Mouse (Mus musculus): ENCODE results near the gene Pld4.

The Pld4 gene

DNA sequence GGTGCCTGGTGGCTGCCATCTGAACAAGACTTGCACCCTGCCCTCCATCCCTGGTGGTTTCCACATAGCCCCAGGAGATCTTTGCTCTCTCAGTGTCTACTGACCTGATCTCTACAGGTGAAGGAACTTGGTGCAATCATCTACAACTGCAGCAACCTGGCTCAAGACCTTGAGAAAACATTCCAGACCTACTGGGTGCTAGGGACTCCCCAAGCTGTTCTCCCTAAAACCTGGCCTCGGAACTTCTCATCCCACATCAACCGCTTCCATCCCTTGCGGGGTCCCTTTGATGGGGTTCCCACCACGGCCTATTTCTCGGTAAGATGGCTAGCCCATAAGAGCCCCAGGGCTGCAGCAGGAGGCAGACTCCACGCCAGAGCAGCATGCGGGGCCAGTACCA lies 6.1 kb downstream of the Pld4 start:
- Histone ChIP-seq H3K9me3 (ENCODE audit: low read length) (no peaks in the 10 kb centered on the region), H3K4me1 (replicated peaks; ENCODE audit: low read depth, low read length) (0 out of 2 replicates have a peak, but pooled peaks cover 2% of the 10 kb centered on the region), H3K27me3 (ENCODE audit: insufficient read depth, low read length) (peaks cover 9% of the 10 kb centered on the region; the same call in 1 of the 2 replicates), H3K4me3 (replicated peaks; ENCODE audit: low read length) (no peak overlapping the region), H3K36me3 (ENCODE audit: insufficient read depth, low read length) (no peaks in the 10 kb centered on the region)
- TF ChIP-seq POU5F1 (IDR thresholded peaks at IDR 0.05; ENCODE audit: borderline replicate concordance, low read length) (no peak), CTCF (conservative IDR thresholded peaks at IDR 0.05; ENCODE audit: low read length) (no peak), NANOG (IDR thresholded peaks at IDR 0.05; ENCODE audit: borderline replicate concordance, low read length) (no peak)

DNA sequence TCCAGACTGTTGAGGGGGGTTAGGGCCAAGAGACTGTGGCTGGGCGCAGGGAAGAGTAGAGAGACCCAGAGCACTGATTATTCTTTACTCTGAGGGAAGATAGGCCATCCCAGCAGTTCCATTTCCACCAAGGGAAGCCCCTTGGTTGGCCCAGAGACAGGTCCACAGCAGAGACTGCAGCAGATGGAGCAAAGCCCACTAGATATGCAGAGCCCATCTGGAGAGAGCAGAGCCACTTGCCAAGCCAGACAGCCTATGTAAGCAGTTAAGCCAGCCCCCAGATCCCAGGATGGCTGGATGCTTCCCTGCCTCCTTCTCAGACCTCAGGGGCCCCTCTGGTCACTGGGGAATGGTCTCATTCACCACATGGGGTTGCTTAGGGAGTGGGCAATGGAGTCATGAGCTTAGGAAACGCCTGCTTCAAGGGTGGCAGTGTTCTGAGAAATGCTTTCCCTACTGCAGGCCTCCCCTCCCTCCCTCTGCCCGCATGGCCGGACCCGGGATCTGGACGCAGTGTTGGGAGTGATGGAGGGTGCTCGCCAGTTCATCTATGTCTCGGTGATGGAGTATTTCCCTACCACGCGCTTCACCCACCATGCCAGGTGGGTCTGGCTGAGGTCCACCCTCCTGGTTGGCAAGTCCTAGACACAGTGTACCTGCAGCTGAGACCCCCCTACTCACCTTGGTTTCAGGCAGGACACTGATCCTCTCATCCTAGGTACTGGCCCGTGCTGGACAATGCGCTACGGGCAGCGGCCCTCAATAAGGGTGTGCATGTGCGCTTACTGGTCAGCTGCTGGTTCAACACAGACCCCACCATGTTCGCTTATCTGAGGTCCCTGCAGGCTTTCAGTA lies 6.8 kb downstream of the Pld4 start:
- TF ChIP-seq NANOG (IDR thresholded peaks at IDR 0.05; ENCODE audit: borderline replicate concordance, low read length) (no peak), POU5F1 (IDR thresholded peaks at IDR 0.05; ENCODE audit: borderline replicate concordance, low read length) (no peak), CTCF (conservative IDR thresholded peaks at IDR 0.05; ENCODE audit: low read length) (no peak)
- Histone ChIP-seq H3K36me3 (ENCODE audit: insufficient read depth, low read length) (no peaks in the 10 kb centered on the region), H3K27me3 (ENCODE audit: insufficient read depth, low read length) (peaks cover 9% of the 10 kb centered on the region; the same call in 1 of the 2 replicates), H3K4me1 (replicated peaks; ENCODE audit: low read depth, low read length) (peaks cover 8% of the 10 kb centered on the region), H3K4me3 (replicated peaks; ENCODE audit: low read length) (no peak overlapping the region), H3K9me3 (ENCODE audit: low read length) (no peaks in the 10 kb centered on the region)

DNA sequence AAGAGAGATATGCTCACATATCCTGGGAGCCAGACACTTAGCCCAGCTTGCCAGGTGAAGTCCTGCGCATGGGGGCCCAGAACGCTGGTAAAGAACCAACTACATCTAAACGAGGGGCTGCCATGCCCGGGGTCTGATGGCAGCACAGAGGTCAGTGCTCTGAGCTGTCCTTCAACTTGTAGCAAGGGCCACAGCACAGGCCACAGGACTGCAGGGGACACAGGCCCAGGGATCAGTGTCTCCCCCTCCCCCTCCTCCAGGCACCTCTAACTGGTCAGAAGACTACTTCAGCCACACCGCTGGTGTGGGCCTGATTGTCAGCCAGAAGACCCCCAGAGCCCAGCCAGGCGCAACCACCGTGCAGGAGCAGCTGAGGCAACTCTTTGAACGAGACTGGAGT lies 7.7 kb downstream of the Pld4 start:
- no peak for TF ChIP-seq CTCF (conservative IDR thresholded peaks at IDR 0.05; ENCODE audit: low read length)
- TF ChIP-seq NANOG (IDR thresholded peaks at IDR 0.05; ENCODE audit: borderline replicate concordance, low read length): no peak
- TF ChIP-seq POU5F1 (IDR thresholded peaks at IDR 0.05; ENCODE audit: borderline replicate concordance, low read length): no peak
- Histone ChIP-seq H3K36me3 (ENCODE audit: insufficient read depth, low read length) (no peaks in the 10 kb centered on the region), H3K27me3 (ENCODE audit: insufficient read depth, low read length) (peaks cover 9% of the 10 kb centered on the region; the same call in 1 of the 2 replicates), H3K4me1 (replicated peaks; ENCODE audit: low read depth, low read length) (peaks cover 15% of the 10 kb centered on the region), H3K4me3 (replicated peaks; ENCODE audit: low read length) (no peak overlapping the region), H3K9me3 (ENCODE audit: low read length) (no peaks in the 10 kb centered on the region)

DNA sequence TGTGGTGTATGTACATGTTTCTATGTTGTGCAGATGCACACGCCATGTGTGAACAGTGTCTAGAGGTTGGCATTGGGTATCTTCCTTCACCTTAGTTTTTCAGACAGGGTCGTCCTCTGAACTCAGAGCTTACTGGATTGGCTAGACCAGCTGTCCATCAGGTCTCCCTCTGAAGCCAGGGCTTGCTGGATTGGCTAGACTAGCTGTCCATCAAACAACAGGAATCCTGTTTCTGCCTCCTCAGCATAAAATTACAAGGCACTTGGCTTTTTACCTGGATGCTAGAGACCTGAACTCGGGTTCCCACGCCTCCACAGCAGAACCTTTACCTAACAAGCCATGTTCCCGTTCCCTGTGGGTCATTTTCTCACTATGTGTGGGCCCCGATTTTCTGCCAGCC lies 8.6 kb downstream of the Pld4 start:
- Histone ChIP-seq H3K4me3 (replicated peaks; ENCODE audit: low read length) (no peak overlapping the region), H3K9me3 (ENCODE audit: low read length) (no peaks in the 10 kb centered on the region), H3K4me1 (replicated peaks; ENCODE audit: low read depth, low read length) (peaks cover 23% of the 10 kb centered on the region), H3K27me3 (ENCODE audit: insufficient read depth, low read length) (0 out of 2 replicates have a peak, but pooled peaks cover 8% of the 10 kb centered on the region), H3K36me3 (ENCODE audit: insufficient read depth, low read length) (no peaks in the 10 kb centered on the region)
- TF ChIP-seq NANOG (IDR thresholded peaks at IDR 0.05; ENCODE audit: borderline replicate concordance, low read length): no peak
- TF ChIP-seq CTCF (conservative IDR thresholded peaks at IDR 0.05; ENCODE audit: low read length): no peak
- no peak for TF ChIP-seq POU5F1 (IDR thresholded peaks at IDR 0.05; ENCODE audit: borderline replicate concordance, low read length)

DNA sequence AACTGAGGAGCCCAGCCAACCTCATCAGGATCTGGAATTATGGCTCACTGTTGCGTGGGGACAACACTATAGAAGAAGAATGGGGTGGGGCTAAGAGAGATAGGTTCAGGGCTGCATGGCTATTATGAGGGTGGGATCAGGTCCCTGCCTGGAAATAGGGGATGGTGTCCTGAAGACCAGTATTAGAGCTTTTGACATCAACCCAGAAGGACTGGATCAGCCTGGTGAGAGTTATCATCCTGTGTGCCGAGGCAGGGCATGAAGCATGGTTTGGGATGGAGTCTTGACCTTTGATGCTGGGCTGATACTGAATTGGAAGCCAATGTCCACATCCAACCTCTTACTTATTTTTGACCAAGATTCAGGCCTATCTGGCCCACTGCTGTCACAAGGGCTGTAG lies 9.3 kb downstream of the Pld4 start:
- no peak for TF ChIP-seq POU5F1 (IDR thresholded peaks at IDR 0.05; ENCODE audit: borderline replicate concordance, low read length)
- no peak for TF ChIP-seq NANOG (IDR thresholded peaks at IDR 0.05; ENCODE audit: borderline replicate concordance, low read length)
- TF ChIP-seq CTCF (conservative IDR thresholded peaks at IDR 0.05; ENCODE audit: low read length): no peak
- H3K4me1 ChIP-seq (replicated peaks; ENCODE audit: low read depth, low read length): peaks cover 24% of the 10 kb centered on the region
- H3K27me3 ChIP-seq (ENCODE audit: insufficient read depth, low read length): 0 out of 2 replicates have a peak, but pooled peaks cover 12% of the 10 kb centered on the region
- H3K36me3 ChIP-seq (ENCODE audit: insufficient read depth, low read length): no peaks in the 10 kb centered on the region
- H3K9me3 ChIP-seq (ENCODE audit: low read length): no peaks in the 10 kb centered on the region
- H3K4me3 ChIP-seq (replicated peaks; ENCODE audit: low read length): no peak overlapping the region

DNA sequence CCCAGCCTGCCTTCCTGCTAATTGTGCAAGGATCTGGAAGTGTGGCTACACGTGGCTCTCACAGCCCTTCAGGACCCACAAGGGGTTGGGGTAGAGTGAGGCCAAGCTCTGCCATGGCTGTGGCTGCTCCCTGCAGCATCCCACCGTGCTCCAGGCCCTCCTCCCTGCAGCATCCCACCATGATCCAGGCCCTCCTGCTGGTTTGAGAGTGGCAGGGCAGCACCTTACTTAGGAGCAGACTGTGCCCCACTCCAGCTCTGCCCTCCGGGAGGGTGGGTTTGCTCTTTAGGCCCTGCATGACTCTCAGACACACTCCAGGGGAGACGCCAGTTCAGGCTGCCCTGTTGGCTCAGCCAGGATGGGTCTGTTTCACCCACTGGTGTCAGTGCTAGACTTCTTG lies 9.9 kb downstream of the Pld4 start:
- Histone ChIP-seq H3K9me3 (ENCODE audit: low read length) (no peaks in the 10 kb centered on the region), H3K4me1 (replicated peaks; ENCODE audit: low read depth, low read length) (peaks cover 24% of the 10 kb centered on the region), H3K4me3 (replicated peaks; ENCODE audit: low read length) (no peak overlapping the region), H3K36me3 (ENCODE audit: insufficient read depth, low read length) (no peaks in the 10 kb centered on the region), H3K27me3 (ENCODE audit: insufficient read depth, low read length) (0 out of 2 replicates have a peak, but pooled peaks cover 12% of the 10 kb centered on the region)
- TF ChIP-seq CTCF (conservative IDR thresholded peaks at IDR 0.05; ENCODE audit: low read length) (no peak), NANOG (IDR thresholded peaks at IDR 0.05; ENCODE audit: borderline replicate concordance, low read length) (no peak), POU5F1 (IDR thresholded peaks at IDR 0.05; ENCODE audit: borderline replicate concordance, low read length) (no peak)

DNA sequence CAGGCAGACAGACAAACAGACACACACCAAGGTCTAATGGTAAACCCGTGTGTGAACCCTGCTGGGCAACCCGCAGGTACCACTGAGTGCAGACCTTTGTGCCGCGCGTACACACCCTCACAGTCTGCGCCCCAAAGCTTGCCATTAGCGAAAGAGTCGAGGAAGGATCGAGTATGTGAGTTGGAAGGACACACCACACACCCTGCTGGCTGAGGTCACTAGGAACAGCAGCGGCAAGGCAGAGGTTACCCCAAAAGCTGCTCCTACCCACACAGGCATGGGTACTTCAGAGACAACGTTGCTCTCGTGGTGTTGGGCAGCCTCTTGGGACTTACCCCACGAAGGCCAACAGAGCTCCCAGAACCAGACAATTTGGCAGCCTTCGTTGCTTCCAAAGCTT lies 11.9 kb downstream of the Pld4 start:
- Histone ChIP-seq H3K36me3 (ENCODE audit: insufficient read depth, low read length) (no peaks in the 10 kb centered on the region), H3K4me1 (replicated peaks; ENCODE audit: low read depth, low read length) (peaks cover 24% of the 10 kb centered on the region), H3K4me3 (replicated peaks; ENCODE audit: low read length) (no peak overlapping the region), H3K27me3 (ENCODE audit: insufficient read depth, low read length) (0 out of 2 replicates have a peak, but pooled peaks cover 12% of the 10 kb centered on the region), H3K9me3 (ENCODE audit: low read length) (no peaks in the 10 kb centered on the region)
- TF ChIP-seq CTCF (conservative IDR thresholded peaks at IDR 0.05; ENCODE audit: low read length) (no peak), NANOG (IDR thresholded peaks at IDR 0.05; ENCODE audit: borderline replicate concordance, low read length) (no peak), POU5F1 (IDR thresholded peaks at IDR 0.05; ENCODE audit: borderline replicate concordance, low read length) (no peak)

DNA sequence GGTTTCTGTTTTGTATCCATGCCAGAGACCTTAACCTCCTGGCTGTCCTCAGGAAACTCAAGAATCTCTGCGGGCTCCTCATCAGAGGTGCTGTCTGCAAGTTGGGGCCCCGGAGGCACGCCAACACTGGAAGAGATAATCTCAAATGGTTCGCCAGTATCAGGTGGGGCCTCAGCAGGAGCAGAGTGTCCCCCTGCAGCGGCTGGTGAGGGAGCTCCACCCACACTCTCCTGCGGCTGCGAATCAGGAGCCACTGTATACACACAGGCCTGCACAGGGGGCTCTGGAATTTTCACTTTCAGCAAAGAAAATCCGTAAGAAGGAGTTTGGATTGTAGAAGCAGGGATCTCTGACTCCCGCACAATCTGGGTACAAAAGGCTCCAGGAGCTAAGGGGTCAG lies 12.9 kb downstream of the Pld4 start:
- TF ChIP-seq NANOG (IDR thresholded peaks at IDR 0.05; ENCODE audit: borderline replicate concordance, low read length): no peak
- TF ChIP-seq POU5F1 (IDR thresholded peaks at IDR 0.05; ENCODE audit: borderline replicate concordance, low read length): no peak
- TF ChIP-seq CTCF (conservative IDR thresholded peaks at IDR 0.05; ENCODE audit: low read length): no peak
- Histone ChIP-seq H3K27me3 (ENCODE audit: insufficient read depth, low read length) (0 out of 2 replicates have a peak, but pooled peaks cover 12% of the 10 kb centered on the region), H3K4me1 (replicated peaks; ENCODE audit: low read depth, low read length) (peaks cover 24% of the 10 kb centered on the region), H3K9me3 (ENCODE audit: low read length) (no peaks in the 10 kb centered on the region), H3K36me3 (ENCODE audit: insufficient read depth, low read length) (no peaks in the 10 kb centered on the region), H3K4me3 (replicated peaks; ENCODE audit: low read length) (no peak overlapping the region)

All from E14TG2a.4 (cell line).